Mouse (Mus musculus): ENCODE measurements around the gene Fshb. TPM values are rescaled to one million over a fixed set of nuclear protein-coding genes. Genes with fewer than 3 reads are reported as not detected.

Gene Fshb
- total and polyA plus RNA-seq, 3 experiments = not detected

DNA sequence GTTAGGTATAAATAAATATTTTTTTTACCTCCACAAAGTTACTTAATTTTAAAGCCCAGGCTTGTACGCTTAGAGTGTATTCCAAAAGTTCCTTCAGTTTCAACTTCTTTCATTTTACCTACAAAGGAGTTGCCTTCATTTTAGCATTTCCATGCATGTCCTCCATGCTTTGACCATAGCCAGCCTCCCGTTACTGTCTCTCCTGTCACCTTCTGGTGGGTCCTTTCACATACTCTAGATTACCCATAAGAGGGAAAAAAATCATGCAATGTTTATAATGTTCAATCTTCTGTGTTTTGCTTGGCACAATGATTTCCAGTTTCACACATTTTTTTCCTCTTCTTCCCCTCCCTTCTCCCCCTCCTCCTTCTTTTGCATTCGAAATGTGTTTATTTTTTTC lies 53.1 kb downstream of the Fshb start:
- TF ChIP-seq KAT2A (IDR thresholded peaks at IDR 0.05; ENCODE audit: insufficient replicate concordance, low read length) = no peak
- no peak for TF ChIP-seq ZMIZ1 (IDR thresholded peaks at IDR 0.05; ENCODE audit: low read depth, low read length)
- no peak for TF ChIP-seq UBTF (IDR thresholded peaks at IDR 0.05; ENCODE audit: low read depth, low read length)
- TF ChIP-seq MAZ (IDR thresholded peaks at IDR 0.05; ENCODE audit: low read depth, low read length) = no peak
- no peak for TF ChIP-seq USF1 (IDR thresholded peaks at IDR 0.05; ENCODE audit: low read depth, low read length)
- no peak for TF ChIP-seq MYC (IDR thresholded peaks at IDR 0.05; ENCODE audit: low read depth, low read length)
- TF ChIP-seq TCF12 (IDR thresholded peaks at IDR 0.05; ENCODE audit: low read depth, low read length) = no peak
- no peak for TF ChIP-seq CHD2 (IDR thresholded peaks at IDR 0.05; ENCODE audit: low read length)
- no peak for TF ChIP-seq ETS1 (conservative IDR thresholded peaks at IDR 0.05; ENCODE audit: low read depth, low read length)
- no peak for TF ChIP-seq ZKSCAN1 (IDR thresholded peaks at IDR 0.05; ENCODE audit: borderline replicate concordance, low read depth, low read length)
- TF ChIP-seq RAD21 (IDR thresholded peaks at IDR 0.05; ENCODE audit: low read depth, low read length) = no peak
- TF ChIP-seq SMC3 (IDR thresholded peaks at IDR 0.05; ENCODE audit: low read depth, low read length) = no peak
- no peak for TF ChIP-seq POLR2A (IDR thresholded peaks at IDR 0.05; ENCODE audit: low read depth, low read length)
- no peak for TF ChIP-seq BHLHE40 (IDR thresholded peaks at IDR 0.05; ENCODE audit: low read depth, low read length)
- Histone ChIP-seq H3K4me2 (ENCODE audit: insufficient read depth, low read depth, poor library complexity, severe bottlenecking) (no peak overlapping the region), H3K79me2 (replicated peaks; ENCODE audit: control insufficient read depth, extremely low read depth, insufficient read depth, poor library complexity, severe bottlenecking) (no peaks in the 10 kb centered on the region), H3K9me3 (replicated peaks; ENCODE audit: low read length) (peaks cover 12% of the 10 kb centered on the region), H3K27me3 (replicated peaks) (no peaks in the 10 kb centered on the region), H3K27ac (ENCODE audit: insufficient read depth, low read depth) (no peak overlapping the region), H3K4me3 (replicated peaks in 1 of 3; ENCODE audit: low read depth in 2 of 3, low read length in 2 of 3, poor library complexity in 1 of 3) (no peak overlapping the region), H3K9ac (ENCODE audit: insufficient read depth, low read depth) (no peak overlapping the region), H3K36me3 (replicated peaks in 1 of 2; ENCODE audit: control insufficient read depth in 1 of 2, insufficient read depth in 1 of 2, low read length in 1 of 2) (no peaks in the 10 kb centered on the region), H3K4me1 (ENCODE audit: control insufficient read depth in 1 of 2, insufficient read depth in 2 of 2) (no peaks in the 10 kb centered on the region)
- dilution Hi-C loops (cut with MboI; ENCODE audit: extremely low pct_ligation_motif_present, extremely low pct_unique_long_range_greater_than_20kb, low sequenced_read_pairs) (no loop called here), in situ Hi-C loops (cut with MboI; ENCODE audit: low pct_ligation_motif_present, low pct_unique_long_range_greater_than_20kb, low sequenced_read_pairs) (no loop called here)
- DNase-seq (ENCODE audit: extremely low read depth) = no peak

Other genes with a start within 250 kb of the Fshb start
- 44.8 and 61.0 TPM in 2 replicates for gene Arl14ep, start 85.2 kb downstream of the Fshb start, total RNA-seq (2012; rRNA removed)
- gene Arl14ep, start 85.2 kb downstream of the Fshb start, total RNA-seq (2014; rRNA removed) = 76.0 and 84.1 TPM in 2 replicates
- gene Arl14ep, start 85.2 kb downstream of the Fshb start, polyA plus RNA-seq (2012; ENCODE audit: insufficient read length, low read depth) = 54.3 and 55.2 TPM in 2 replicates
- gene Kcna4, start 231.0 kb upstream of the Fshb start, total RNA-seq (2012; rRNA removed) = not detected in 2 replicates
- not detected in 2 replicates for gene Kcna4, start 231.0 kb upstream of the Fshb start, total RNA-seq (2014; rRNA removed)
- gene Kcna4, start 231.0 kb upstream of the Fshb start, polyA plus RNA-seq (2012; ENCODE audit: insufficient read length, low read depth) = not detected in 2 replicates

Measured in CH12.LX (cell line).